Mouse (Mus musculus) left cerebral cortex, adult 9 months (tissue): ENCODE measurements around the gene Rsph10b.

Experiments
- DNase-seq, 2 experiments: peaks; one replicate each; pipeline ENCODE4 v3.0.0; 2022; ENCODE audit warnings: low spot score in 2 of 2

The Rsph10b gene

GRCm38 (mm10) chr5:143936156-143936555 is 3.3 kb downstream of the Rsph10b start:
- no peak for DNase-seq

- no peak for DNase-seq
These were observed 8.8 kb downstream of the Rsph10b start for GRCm38 (mm10) chr5:143941588-143941987.

- peak; percentile 74 to 91 for DNase-seq
These were observed 10.6 kb downstream of the Rsph10b start for GRCm38 (mm10) chr5:143943231-143944125.

GRCm38 (mm10) chr5:143948361-143948760 is 15.5 kb downstream of the Rsph10b start:
- DNase-seq, result no peak

- no peak for DNase-seq
These were observed 17.2 kb downstream of the Rsph10b start for GRCm38 (mm10) chr5:143950016-143950415.

GRCm38 (mm10) chr5:143957101-143957500 is 24.3 kb downstream of the Rsph10b start:
- no peak for DNase-seq

- DNase-seq, result no peak
These were observed 26.7 kb downstream of the Rsph10b start for GRCm38 (mm10) chr5:143959551-143959950.

GRCm38 (mm10) chr5:143961176-143961575 is 28.3 kb downstream of the Rsph10b start:
- DNase-seq, result no peak

GRCm38 (mm10) chr5:143965586-143966345 is 32.9 kb downstream of the Rsph10b start:
- no peak for DNase-seq

GRCm38 (mm10) chr5:143966671-143967070 is 33.8 kb downstream of the Rsph10b start:
- DNase-seq, result no peak

- DNase-seq, result no peak
These were observed 39.8 kb downstream of the Rsph10b start for GRCm38 (mm10) chr5:143972628-143973027.

GRCm38 (mm10) chr5:143974931-143975630 is 42.2 kb downstream of the Rsph10b start:
- DNase-seq, result peak in 1 of 2 experiments; percentile 60

GRCm38 (mm10) chr5:143975631-143975933 is 42.7 kb downstream of the Rsph10b start:
- DNase-seq, result no peak

GRCm38 (mm10) chr5:143976232-143976631 is 43.4 kb downstream of the Rsph10b start:
- DNase-seq, result no peak

- no peak for DNase-seq
These were observed 44.0 kb downstream of the Rsph10b start for GRCm38 (mm10) chr5:143976726-143977431.

GRCm38 (mm10) chr5:143980858-143981257 is 48.0 kb downstream of the Rsph10b start:
- no peak for DNase-seq

GRCm38 (mm10) chr5:143982361-143982760 is 49.5 kb downstream of the Rsph10b start:
- no peak for DNase-seq

GRCm38 (mm10) chr5:143985381-143985780 is 52.5 kb downstream of the Rsph10b start:
- no peak for DNase-seq

- no peak for DNase-seq
These were observed 54.8 kb downstream of the Rsph10b start for GRCm38 (mm10) chr5:143987596-143987995.

GRCm38 (mm10) chr5:143989046-143989445 is 56.2 kb downstream of the Rsph10b start:
- DNase-seq, result no peak

- DNase-seq, result no peak
These were observed 57.3 kb downstream of the Rsph10b start for GRCm38 (mm10) chr5:143990086-143990485.

GRCm38 (mm10) chr5:143992661-143993060 is 59.8 kb downstream of the Rsph10b start:
- DNase-seq, result no peak
